Mouse (Mus musculus): Measurements from ENCODE around the gene Trmt2b.
"Not testable (repeated sequence)": the region's sequence is repeated elsewhere in the genome, so short reads cannot be mapped to it uniquely, and the experiment has no call there.

Gene Trmt2b

DNA sequence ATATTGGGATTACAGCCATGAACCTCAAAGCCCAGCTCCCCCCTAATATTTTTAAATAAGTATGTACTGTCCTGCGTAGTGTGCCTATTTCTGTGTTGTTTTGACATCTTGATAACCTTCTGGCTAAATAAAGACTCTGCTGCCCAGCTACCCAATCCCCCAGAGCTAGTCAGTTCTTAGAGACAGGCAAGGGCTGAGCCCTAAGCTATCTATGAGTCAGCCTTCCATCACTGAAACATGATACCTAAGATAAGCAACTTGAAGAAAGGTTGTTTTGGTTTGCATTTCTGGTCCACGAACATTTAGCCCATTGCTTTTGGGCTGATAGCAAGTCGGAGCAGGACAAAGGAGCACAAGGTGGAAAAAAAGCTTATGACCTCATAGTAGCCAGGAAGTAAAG is 56.2 kb downstream of the Trmt2b start:
- DNase-seq (ENCODE audit: low spot score in 2 of 2) = no peak

DNA sequence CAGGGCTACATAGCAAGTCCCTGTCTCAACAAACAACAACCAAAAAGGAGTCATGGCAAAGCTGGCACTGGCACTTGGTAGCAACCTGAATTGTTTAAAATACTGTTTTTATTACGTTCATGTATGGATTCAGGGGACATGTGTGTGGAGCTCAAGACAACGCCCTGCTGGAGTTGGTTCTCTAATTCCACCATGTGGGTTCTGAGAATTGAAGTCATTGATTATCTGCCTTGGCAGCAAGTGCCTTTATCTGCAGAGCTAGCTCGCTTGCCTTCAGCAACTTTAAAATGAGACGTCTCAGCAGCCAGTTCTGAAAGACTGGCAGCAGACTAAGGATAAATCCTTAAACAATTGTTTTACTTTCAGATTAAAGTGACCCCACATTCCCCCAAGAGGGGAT is 58.6 kb downstream of the Trmt2b start:
- DNase-seq (ENCODE audit: low spot score in 2 of 2) = no peak

DNA sequence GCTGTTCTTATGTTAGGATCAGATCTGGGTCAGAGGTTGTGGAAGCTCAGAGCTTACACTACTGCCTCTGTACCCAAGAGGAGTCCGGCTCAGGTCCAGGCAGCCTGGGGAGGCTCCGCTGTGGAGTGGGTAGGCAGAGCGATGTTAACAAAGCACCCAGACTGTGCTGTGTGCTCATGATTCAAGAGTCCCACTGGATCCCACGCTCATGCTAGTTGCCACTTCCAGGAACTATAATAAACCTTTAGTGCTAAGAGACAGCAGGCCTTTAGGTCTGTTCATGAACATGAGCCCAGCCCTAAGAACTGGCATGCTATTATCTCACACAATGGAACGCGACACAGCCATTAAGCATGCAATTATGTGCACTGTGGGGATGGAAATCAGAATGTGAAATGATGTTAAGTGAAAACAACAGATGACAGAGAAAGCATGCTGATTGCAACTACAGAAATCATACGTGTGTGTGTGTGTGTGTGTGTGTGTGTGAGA is 65.6 kb downstream of the Trmt2b start:
- no peak for DNase-seq (ENCODE audit: low spot score in 2 of 2)

DNA sequence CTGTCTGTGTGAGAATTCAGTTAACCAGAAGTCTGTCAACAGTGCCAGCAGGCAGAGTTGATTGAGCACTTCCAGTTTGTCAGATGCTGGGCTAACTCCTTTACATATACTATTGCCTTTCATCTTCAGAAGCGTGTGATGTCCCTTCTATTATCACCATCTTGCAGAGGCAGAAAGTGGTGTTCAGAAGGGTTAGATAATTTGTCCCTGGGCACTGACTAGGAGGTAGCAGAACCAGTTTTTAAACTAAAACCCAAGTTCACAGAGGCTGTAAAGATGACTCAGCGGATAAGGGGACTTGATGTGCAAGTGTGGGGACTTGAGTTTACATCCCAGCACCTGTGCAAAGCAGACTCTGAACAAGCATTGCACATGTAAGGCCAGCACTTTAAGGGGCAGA is 68.3 kb downstream of the Trmt2b start:
- DNase-seq (ENCODE audit: low spot score in 2 of 2) = no peak

DNA sequence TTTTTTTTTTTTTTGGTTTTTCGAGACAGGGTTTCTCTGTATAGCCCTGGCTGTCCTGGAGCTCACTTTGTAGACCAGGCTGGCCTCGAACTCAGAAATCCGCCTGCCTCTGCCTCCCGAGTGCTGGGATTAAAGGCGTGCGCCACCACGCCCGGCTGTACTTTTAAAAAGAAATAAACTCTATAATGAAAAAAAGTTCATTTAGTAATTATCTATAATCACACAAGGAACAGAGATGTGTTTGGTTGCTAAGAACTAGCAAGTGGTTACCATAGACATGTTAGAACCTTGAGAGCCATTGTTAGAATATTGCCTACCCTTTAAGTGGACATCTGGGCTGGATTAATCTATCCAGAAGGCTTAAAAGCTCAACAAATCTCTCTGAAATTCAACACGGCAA is 89.6 kb downstream of the Trmt2b start, which contains the start of gene Arl13a:
Arl13a (plus strand) TSS at position 301 of the 400 bp plus-strand sequence.
- not testable (repeated sequence) for DNase-seq (ENCODE audit: low spot score in 2 of 2)

DNA sequence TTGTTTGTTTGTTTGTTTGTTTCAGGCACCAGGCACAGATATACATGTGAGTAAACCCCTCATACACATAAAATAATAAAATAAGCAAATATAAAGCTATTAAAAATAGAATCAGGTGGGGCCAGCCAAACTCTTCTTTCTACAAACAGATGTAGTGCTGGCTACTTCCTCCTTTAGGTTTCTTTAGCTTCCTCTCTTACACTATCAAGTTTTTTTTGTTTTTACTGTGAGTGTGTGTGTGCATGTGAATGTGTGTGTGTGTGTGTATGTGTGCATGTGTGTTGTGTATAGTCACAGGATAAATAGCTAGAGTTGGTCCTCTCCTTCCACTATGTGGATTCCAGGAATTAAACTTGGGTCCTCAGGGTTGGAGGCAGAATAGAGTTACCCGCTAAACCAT is 102.1 kb downstream of the Trmt2b start:
- no peak for DNase-seq (ENCODE audit: low spot score in 2 of 2)

Data from urinary bladder, postnatal 4 days (tissue).